Mouse (Mus musculus) limb, embryonic 10.5 days (tissue): ENCODE measurements at regions not wholly inside any gene's neighbourhood (a gene's known extent, or its start where the extent isn't known, plus 50 kb on each side); places are given as distances from the start of the nearest gene placed in this dataset.
A peak's percentile ranks its signal among the peaks of the same experiment; 100 is the strongest.

Source experiments
- DNase-seq: peaks from one replicate; pipeline ENCODE4 v3.0.0-alpha.2; 2017; ENCODE audit warnings: low spot score
- H3K27ac ChIP-seq: fragments of 300-500 bp; sonication (generic); 2 replicates; pipeline ENCODE4 v1.5.1; 2016; ENCODE audit warnings: mild to moderate bottlenecking
- H3K27me3 ChIP-seq: fragments of 300-500 bp; sonication (generic); 2 replicates; pipeline ENCODE4 v1.6.1; 2016; ENCODE audit warnings: low read depth, mild to moderate bottlenecking; ENCODE audit not compliant: poor library complexity, severe bottlenecking
- H3K36me3 ChIP-seq: fragments of 300-500 bp; sonication (generic); 2 replicates; pipeline ENCODE4 v1.6.1; 2016; ENCODE audit warnings: mild to moderate bottlenecking, moderate library complexity
- H3K4me1 ChIP-seq: fragments of 300-500 bp; sonication (generic); 2 replicates; pipeline ENCODE4 v1.6.1; 2016
- H3K4me3 ChIP-seq: fragments of 300-500 bp; sonication (generic); 2 replicates; pipeline ENCODE4 v1.5.1; 2016; ENCODE audit warnings: mild to moderate bottlenecking, moderate library complexity
- H3K9me3 ChIP-seq: fragments of 300-500 bp; sonication (generic); replicated peaks from 2 replicates; pipeline ENCODE4 v1.6.1; 2016; ENCODE audit warnings: mild to moderate bottlenecking
- WGBS: fragments of 180-500 bp; shearing (Covaris S2); methylation state at CpG from one replicate; pipeline ENCODE4 v1.1.7; 2016; 5-methylcytosine and 5-hydroxymethylcytosine counted together

- 90% methylated on average over 10 of the region's 10 CpGs for WGBS
- DNase-seq, result no peak
- H3K4me3 ChIP-seq, result no peak overlapping the region
- H3K4me1 ChIP-seq, result peaks cover 16% of the 10 kb centered on the region
- peaks cover 29% of the 10 kb centered on the region for H3K27me3 ChIP-seq
- H3K36me3 ChIP-seq, result no peaks in the 10 kb centered on the region
- no peak overlapping the region for H3K27ac ChIP-seq
- no peaks in the 10 kb centered on the region for H3K9me3 ChIP-seq
These were observed 85.2 kb upstream of the Cplx2 start for GRCm38 (mm10) chr13:54285968-54286367.

GRCm38 (mm10) chr13:54286616-54287015 lies 84.5 kb upstream of the Cplx2 start:
- H3K27me3 ChIP-seq, result peaks cover 22% of the 10 kb centered on the region
- no peaks in the 10 kb centered on the region for H3K9me3 ChIP-seq
- no peaks in the 10 kb centered on the region for H3K36me3 ChIP-seq
- no peak overlapping the region for H3K4me3 ChIP-seq
- peaks cover 14% of the 10 kb centered on the region for H3K4me1 ChIP-seq
- DNase-seq, result no peak
- WGBS, result 90% methylated on average over 11 of the region's 11 CpGs
- no peak overlapping the region for H3K27ac ChIP-seq

DNA sequence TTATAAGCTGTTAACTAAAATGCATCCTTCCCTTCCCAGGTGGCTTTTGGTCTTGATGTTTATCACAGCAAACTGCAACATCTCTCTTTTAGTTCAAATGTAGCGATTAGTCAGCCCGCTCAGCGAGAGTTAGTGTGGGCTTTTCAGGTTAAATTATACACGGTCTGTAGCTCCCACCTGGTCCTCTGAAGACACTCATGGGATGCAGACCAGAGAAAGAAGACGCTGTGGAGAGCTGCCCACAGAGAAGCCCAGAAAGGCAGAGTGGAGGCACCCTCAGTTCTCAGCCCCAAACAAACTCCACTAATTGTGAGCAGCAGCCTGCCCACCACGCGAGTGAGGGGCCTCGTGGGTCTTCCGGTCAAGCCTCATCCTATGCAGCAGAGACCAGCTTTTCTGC lies 81.1 kb upstream of the Cplx2 start:
- Histone ChIP-seq H3K4me1 (peaks cover 6% of the 10 kb centered on the region), H3K36me3 (no peaks in the 10 kb centered on the region), H3K27me3 (no peaks in the 10 kb centered on the region), H3K4me3 (no peak overlapping the region), H3K27ac (no peak overlapping the region), H3K9me3 (no peaks in the 10 kb centered on the region)
- 91% methylated on average over 9 of the region's 9 CpGs for WGBS
- DNase-seq, result no peak

DNA sequence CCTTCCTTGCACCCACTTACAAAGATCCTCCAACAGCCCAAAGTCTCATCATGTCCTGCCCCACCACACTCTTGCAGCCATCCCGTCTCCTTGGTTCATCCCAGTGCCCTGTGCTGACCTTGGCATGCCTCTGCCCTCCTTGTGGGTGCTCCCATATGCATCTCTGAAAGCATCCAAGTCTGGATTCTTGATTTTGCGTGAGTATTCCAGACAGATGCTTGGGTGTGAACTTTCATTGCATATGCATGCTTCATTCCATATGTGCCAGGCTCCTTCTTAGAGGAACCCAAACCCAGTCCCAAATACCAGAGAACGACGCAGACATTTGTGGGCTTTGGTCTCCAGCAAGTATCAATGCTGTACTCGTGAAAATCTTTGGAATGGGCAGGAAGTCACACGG lies 78.8 kb upstream of the Cplx2 start:
- Histone ChIP-seq H3K9me3 (no peaks in the 10 kb centered on the region), H3K4me1 (peaks cover 6% of the 10 kb centered on the region), H3K27me3 (no peaks in the 10 kb centered on the region), H3K27ac (no peak overlapping the region), H3K4me3 (no peak overlapping the region), H3K36me3 (no peaks in the 10 kb centered on the region)
- WGBS, result 86% methylated on average over 6 of the region's 6 CpGs
- no peak for DNase-seq

DNA sequence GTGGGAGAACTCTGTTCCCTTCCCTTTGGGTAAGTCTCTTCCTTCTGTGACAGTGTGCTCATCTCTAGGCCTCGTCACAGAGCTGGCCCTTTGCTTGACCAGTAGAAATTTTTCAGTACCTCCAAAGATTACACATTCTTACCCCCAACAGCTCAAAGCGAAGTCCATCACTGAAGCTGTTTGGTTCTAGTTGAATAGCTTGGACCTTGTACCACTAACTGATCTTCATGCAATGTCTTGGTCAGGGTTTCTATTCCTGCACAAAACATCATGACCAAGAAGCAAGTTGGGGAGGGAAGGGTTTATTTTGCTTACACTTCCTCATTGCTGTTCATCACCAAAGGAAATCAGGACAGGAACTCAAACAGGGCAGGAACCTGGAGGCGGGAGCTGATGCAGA lies 78.1 kb upstream of the Cplx2 start:
- H3K27ac ChIP-seq, result no peak overlapping the region
- peaks cover 6% of the 10 kb centered on the region for H3K4me1 ChIP-seq
- no peak for DNase-seq
- no peaks in the 10 kb centered on the region for H3K9me3 ChIP-seq
- H3K4me3 ChIP-seq, result no peak overlapping the region
- no peaks in the 10 kb centered on the region for H3K36me3 ChIP-seq
- H3K27me3 ChIP-seq, result no peaks in the 10 kb centered on the region
- 92% methylated on average over 3 of the region's 3 CpGs for WGBS

GRCm38 (mm10) chr13:54295475-54296259 lies 75.5 kb upstream of the Cplx2 start:
- H3K36me3 ChIP-seq, result no peaks in the 10 kb centered on the region
- peaks cover 6% of the 10 kb centered on the region for H3K4me1 ChIP-seq
- WGBS, result 77% methylated on average over 5 of the region's 5 CpGs
- DNase-seq, result no peak
- no peak overlapping the region for H3K27ac ChIP-seq
- H3K4me3 ChIP-seq, result no peak overlapping the region
- no peaks in the 10 kb centered on the region for H3K9me3 ChIP-seq
- no peaks in the 10 kb centered on the region for H3K27me3 ChIP-seq

GRCm38 (mm10) chr13:54296260-54296555 lies 74.9 kb upstream of the Cplx2 start:
- no peak for DNase-seq
- WGBS, result 20% methylated on average over 1 of the region's 1 CpGs
- Histone ChIP-seq H3K4me3 (no peak overlapping the region), H3K27ac (no peak overlapping the region), H3K9me3 (no peaks in the 10 kb centered on the region), H3K27me3 (no peaks in the 10 kb centered on the region), H3K4me1 (peaks cover 6% of the 10 kb centered on the region), H3K36me3 (no peaks in the 10 kb centered on the region)

GRCm38 (mm10) chr13:54298851-54299250 lies 72.3 kb upstream of the Cplx2 start:
- Histone ChIP-seq H3K36me3 (no peaks in the 10 kb centered on the region), H3K9me3 (no peaks in the 10 kb centered on the region), H3K4me3 (no peak overlapping the region), H3K27ac (no peak overlapping the region), H3K4me1 (peaks cover 25% of the 10 kb centered on the region), H3K27me3 (no peaks in the 10 kb centered on the region)
- no peak for DNase-seq
- WGBS, result 78% methylated on average over 8 of the region's 8 CpGs

GRCm38 (mm10) chr13:54299295-54299694 lies 71.9 kb upstream of the Cplx2 start:
- no peaks in the 10 kb centered on the region for H3K9me3 ChIP-seq
- H3K4me1 ChIP-seq, result peaks cover 27% of the 10 kb centered on the region
- H3K4me3 ChIP-seq, result no peak overlapping the region
- no peaks in the 10 kb centered on the region for H3K36me3 ChIP-seq
- H3K27me3 ChIP-seq, result no peaks in the 10 kb centered on the region
- WGBS, result 85% methylated on average over 5 of the region's 5 CpGs
- H3K27ac ChIP-seq, result no peak overlapping the region
- no peak for DNase-seq

DNA sequence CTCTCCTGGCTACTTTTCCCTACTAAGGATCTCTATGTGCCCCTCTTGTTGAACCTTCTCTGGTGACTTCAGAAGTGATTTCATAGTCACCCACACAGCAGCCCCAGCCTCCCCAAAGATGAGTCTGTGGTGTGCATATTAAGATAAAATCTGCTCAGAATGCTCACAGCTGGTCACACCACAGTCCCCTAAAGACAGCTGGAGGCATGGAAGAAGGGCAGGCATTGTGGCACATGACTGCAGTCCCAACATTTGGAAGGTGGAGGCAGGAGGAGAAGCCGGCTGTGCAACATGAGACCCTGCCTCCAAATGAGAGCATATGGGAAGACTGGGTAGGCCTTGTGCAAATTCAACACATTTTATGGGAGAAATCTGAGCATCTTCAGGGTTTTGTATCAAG lies 70.0 kb upstream of the Cplx2 start:
- no peaks in the 10 kb centered on the region for H3K9me3 ChIP-seq
- H3K27ac ChIP-seq, result no peak overlapping the region
- H3K4me3 ChIP-seq, result no peak overlapping the region
- H3K4me1 ChIP-seq, result peaks cover 30% of the 10 kb centered on the region
- WGBS, result 54% methylated on average over 1 of the region's 1 CpGs
- no peaks in the 10 kb centered on the region for H3K36me3 ChIP-seq
- H3K27me3 ChIP-seq, result no peaks in the 10 kb centered on the region
- no peak for DNase-seq

GRCm38 (mm10) chr13:54301677-54302076 lies 69.5 kb upstream of the Cplx2 start:
- Histone ChIP-seq H3K36me3 (no peaks in the 10 kb centered on the region), H3K27ac (no peak overlapping the region), H3K4me3 (peak overlapping the region; percentile 90), H3K4me1 (peaks cover 30% of the 10 kb centered on the region), H3K27me3 (no peaks in the 10 kb centered on the region), H3K9me3 (no peaks in the 10 kb centered on the region)
- no peak for DNase-seq
- WGBS, result 32% methylated on average over 6 of the region's 6 CpGs

DNA sequence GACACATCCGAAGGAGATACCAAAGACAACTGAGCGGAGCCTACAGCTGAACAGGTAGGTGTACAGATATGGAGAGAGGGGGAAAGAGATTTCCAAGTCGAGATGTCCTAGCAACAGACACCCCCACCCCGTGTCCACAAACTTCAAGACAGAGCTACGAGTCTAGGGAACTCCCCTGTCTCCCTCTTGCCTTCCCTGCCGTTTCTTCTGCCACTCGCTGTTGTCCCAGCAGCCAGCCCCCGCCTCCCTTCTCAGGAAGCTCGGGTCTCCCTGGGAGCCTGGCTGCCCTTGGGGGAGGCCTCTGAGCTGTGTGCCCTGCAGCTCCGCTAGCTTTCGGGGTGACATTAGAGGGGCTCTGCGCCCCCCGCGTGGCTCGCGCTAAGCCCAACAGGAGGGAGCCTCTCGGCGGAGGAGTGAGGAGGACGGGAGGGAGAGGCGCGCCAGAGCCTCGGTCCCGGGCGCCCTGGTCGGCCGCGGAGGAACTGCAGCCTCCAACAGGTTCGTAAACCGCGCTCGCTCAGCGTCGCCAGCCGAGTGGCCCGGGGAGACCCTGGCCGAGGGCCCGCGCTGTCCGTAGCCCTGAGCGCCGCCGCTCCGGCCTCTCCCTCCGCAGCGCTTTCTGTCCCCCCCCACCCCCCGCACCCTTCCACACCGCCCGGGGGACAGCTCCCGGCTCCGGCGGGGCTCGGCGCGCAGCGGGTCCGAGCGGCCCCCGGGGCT lies 68.6 kb upstream of the Cplx2 start:
- Histone ChIP-seq H3K4me3 (peak overlapping the region; percentile 90), H3K9me3 (no peaks in the 10 kb centered on the region), H3K4me1 (peaks cover 34% of the 10 kb centered on the region), H3K36me3 (no peaks in the 10 kb centered on the region), H3K27me3 (no peaks in the 10 kb centered on the region), H3K27ac (peak overlapping the region; percentile 99)
- WGBS, result under 1% methylated on average over 43 of the region's 58 CpGs
- DNase-seq, result peak; percentile 75

DNA sequence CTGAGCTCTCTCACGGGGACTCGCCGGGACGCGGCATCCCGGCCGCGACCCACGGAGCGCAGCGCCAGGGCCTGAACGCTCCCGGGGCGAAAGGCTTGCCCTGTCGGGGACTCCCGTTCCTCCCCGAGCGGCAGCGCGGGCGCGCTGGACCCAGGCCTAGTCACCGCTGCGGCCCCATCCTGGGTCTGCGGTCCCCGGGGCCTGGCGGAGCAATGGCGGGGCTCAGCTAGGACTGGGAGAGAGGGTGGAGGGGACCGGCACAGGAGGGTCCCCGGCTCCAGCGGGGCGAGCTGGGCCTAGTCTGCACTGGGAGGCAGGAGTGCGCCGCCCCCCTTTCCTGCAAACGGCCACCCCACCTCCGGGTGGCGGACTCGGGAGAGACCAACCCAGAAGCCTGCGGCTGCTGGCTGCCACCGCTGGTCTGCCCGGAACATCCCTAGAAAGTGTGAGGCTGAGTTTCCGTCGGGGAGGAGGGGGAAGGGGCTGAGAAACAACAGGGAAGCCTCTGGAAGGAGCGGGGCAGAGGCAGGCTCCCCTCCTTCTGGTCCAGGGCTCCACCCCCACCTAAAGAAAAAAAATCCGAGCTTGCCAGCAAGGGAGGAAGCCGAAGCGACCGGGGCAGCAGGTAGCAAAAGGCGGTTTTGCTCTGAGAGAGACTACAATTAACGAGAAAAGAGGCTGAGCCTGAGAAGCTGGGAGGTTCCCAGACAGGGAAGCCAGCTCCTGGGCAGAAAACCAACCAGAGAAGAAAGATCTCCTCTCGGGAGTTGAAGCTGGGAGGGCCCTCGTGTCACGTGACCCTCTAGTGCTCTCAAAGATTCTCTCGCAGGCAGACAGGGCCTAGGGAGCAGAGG lies 67.9 kb upstream of the Cplx2 start:
- no peaks in the 10 kb centered on the region for H3K36me3 ChIP-seq
- peak overlapping the region; percentile 90 for H3K4me3 ChIP-seq
- DNase-seq, result peak; percentile 85
- H3K9me3 ChIP-seq, result no peaks in the 10 kb centered on the region
- peak overlapping the region; percentile 99 for H3K27ac ChIP-seq
- peaks cover 34% of the 10 kb centered on the region for H3K4me1 ChIP-seq
- WGBS, result under 1% methylated on average over 53 of the region's 54 CpGs
- no peaks in the 10 kb centered on the region for H3K27me3 ChIP-seq
